Mouse (Mus musculus) ZHBTc4 (cell line): Measurements from ENCODE around the gene Tmod1.
A peak's percentile ranks its signal among the peaks of the same experiment; 100 is the strongest.

Source experiments
- DNase-seq: peaks from one replicate; pipeline ENCODE4 v3.0.0-alpha.2; 2011; ENCODE audit warnings: low read depth, low spot score

Tmod1 gene

DNA sequence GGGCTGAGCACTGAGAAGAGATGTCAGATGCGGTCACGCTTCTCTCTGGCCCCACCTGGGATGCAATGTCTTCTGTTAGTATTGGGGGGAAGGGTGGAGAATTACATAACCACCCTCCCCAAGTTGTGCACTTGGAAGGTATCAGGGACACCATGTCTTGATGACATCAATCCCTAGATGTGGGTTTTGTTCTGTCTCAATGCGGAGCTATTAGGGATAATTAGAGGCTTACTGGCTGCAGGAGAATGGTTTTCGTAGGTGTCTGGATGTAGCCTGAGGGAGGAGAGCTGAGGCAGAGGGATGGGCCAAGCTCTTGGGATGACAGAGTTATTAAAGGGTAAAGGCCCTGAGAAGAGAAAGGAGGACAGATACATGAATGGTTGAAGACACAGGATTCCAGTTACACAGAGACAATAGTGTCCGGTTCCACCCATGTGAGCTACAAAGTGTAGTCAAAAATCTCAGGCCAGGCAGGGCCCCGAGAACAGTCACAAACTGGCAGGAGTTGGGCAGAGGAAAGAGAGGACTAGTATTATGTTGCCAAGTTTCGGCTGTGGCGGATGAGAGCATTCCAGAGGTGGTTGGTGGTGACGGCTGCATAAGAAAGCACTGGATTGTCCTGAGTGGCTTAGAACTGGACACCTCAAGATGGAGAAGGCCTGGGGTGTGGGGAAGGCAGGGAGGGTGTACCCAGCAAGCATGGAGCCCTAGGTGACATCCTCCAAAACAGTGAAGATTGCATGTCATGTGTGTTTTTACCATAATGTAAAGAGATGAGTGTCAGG is 14.8 kb downstream of the Tmod1 start:
- no peak for DNase-seq

GRCm38 (mm10) chr4:46056163-46056562 is 17.4 kb downstream of the Tmod1 start:
- no peak for DNase-seq

GRCm38 (mm10) chr4:46061259-46061962 is 22.7 kb downstream of the Tmod1 start:
- DNase-seq: no peak

DNA sequence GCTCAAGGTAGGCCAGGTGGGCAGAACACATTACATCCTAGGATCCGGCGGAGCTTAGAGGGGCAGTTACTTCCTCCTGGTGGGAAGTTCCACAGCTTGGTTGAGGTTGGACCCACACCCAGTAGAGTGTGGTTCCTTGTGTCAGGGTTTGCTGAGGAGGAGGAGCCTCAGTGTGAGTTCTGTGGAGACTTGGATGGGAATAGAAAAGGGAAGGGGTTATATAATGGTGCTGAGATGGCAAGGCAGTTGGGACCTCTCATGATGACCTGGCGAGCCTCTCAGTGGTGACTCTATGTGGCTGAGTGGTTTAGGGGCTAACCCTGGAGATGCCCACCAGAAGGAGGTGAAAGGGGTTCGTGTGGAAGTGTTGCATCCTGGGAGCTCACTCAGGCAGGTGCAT is 25.1 kb downstream of the Tmod1 start:
- no peak for DNase-seq

DNA sequence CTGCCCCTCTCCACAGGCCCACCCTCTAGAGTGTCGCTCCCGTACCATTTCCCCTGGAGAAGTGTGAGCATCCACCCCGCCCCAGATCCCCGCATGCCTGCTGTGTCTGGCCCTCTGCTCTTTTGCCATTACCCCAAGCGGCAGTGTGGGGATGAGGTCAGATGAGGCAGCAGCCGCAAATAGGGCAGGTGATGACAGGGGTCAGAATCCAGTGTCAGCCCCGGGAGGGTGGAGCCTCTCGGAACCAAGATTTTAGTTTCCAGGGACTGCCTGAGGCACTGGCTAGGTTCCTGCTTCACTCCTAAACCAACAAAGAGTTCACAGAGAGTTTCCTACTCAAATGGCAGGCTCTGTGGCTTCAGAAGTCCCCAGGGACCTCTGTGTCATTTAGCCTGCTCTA is 25.5 kb downstream of the Tmod1 start:
- DNase-seq: no peak

GRCm38 (mm10) chr4:46064961-46065360 is 26.2 kb downstream of the Tmod1 start:
- no peak for DNase-seq

DNA sequence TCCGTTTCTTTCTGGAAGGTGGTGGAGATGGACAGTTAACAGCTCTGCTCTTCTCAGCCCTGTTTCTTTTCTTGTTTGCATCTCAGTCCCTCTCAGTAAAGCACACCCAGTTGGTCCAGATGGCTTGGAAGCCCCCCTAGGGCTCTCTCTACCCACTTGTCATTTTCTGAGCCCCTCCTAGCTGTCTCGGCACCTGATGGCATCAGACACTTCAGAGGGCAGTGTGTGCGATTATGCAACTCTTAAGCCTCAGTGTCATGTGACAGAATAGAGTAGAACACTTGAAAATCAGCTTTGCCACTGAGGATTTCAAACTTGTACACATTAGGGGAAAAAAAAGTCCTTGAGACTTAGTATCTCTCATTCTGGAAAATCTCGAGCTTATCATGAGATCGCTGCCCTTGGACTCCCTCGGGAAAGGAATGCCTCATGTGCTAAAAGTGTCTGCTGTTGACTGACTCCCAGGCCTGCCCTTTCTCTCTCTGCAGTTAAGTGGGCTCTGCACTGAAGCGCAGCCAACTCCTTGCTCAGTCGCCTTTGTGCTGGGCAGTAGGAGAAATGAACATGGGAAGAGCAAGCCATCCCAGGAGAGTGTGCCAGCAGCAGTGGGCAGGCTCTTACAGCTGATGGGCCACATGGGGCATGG is 27.1 kb downstream of the Tmod1 start:
- no peak for DNase-seq

DNA sequence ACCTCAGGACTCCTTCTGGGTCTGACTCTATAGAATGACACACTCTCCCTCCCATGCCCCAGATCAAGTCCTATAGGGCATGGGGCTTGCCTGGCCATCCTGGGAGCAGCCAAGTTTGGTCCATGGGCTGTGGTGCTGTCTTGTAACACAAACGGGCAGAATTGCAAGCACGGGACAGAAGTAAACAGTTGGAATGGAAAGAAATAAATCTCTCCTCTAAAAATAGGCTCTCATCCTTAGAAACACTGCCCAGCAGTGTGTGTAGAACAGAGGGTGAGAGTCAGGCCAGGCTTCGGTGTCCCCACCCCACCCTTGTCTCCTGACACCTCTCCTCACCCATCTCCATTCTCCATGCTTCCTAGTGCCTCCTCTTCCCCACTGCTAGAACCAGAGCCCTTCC is 29.3 kb downstream of the Tmod1 start:
- DNase-seq: no peak

GRCm38 (mm10) chr4:46068573-46068972 is 29.8 kb downstream of the Tmod1 start:
- DNase-seq: no peak

- DNase-seq: no peak
Measured at GRCm38 (mm10) chr4:46069851-46070482, 31.2 kb downstream of the Tmod1 start.

DNA sequence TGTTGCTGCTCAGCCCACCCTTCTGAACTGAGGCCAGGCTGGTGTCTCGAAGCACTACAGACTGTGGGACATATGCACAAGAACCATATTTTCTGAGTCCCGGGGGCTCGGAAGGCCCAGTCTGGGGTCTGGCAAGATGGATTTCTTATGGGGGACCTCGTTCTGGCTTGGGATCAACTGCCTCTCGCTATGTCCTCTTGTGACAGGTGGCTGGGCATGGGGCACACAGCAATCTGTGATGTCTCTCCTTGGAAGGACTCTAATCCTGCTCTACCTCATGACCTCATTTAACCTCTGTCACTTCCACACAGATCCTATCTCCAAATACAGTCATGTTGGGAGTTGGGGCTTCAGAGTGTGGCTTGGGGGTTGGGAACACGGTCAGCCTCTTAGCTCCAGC is 33.9 kb downstream of the Tmod1 start:
- no peak for DNase-seq

- DNase-seq: no peak
Measured at GRCm38 (mm10) chr4:46073736-46074135, 35.0 kb downstream of the Tmod1 start.

DNA sequence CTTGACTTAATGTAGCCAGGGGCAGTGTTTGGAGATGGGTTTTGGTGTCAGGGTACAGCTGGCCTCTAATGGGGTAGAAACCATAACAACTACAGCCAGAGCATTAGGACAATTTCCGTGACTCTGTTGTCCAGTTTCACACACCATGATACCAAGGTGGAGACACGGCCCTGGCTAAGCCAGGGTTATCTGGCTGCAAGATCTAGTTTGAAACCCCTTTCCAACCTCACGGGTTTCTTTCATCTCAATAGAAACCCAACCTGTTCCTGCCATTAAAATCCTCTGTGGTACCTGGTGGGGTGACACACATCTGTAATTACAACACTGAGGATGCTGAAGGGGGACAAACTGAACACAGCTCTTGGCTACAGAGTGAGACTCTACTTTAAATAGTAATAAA is 36.9 kb downstream of the Tmod1 start:
- DNase-seq: no peak

DNA sequence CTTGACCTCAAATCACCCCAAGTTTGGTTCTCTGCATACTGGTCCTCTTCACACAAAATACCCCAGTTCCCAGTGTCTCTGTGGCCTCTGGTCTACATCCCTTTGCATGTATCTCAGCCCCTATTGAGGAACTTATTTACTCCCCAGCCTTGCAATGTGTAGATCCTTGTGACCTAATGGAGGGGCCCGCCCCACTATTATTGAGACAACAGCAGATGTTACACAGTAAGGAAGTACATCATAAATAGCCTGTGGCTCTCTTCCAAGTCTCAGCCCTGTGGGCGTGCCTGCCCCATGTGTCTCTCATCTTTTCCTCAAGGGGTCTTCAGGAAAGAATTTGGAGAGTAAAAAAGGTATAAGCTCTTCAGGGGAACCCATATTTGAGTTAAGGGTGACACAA is 38.2 kb downstream of the Tmod1 start:
- DNase-seq: no peak

DNA sequence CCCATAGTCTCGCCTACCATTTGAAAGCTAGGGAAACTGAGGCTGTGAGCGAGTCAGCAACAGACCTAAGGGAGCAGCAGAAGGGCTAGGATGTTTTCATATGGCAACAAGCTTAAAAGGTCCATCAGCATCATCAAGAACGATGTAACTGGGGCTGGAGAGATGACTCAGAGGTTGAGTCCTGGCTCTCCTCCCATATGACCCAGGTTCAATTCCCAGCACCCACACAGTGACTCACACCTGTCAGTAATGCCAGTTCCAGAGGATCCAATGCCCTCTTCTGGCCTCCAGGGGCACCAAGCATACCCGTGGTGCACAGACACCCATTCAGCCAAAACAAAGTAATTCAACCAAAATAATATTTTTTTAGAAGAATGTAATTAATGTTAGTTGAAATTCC is 41.5 kb downstream of the Tmod1 start:
- DNase-seq: no peak

GRCm38 (mm10) chr4:46082555-46082954 is 43.8 kb downstream of the Tmod1 start:
- DNase-seq: no peak

DNA sequence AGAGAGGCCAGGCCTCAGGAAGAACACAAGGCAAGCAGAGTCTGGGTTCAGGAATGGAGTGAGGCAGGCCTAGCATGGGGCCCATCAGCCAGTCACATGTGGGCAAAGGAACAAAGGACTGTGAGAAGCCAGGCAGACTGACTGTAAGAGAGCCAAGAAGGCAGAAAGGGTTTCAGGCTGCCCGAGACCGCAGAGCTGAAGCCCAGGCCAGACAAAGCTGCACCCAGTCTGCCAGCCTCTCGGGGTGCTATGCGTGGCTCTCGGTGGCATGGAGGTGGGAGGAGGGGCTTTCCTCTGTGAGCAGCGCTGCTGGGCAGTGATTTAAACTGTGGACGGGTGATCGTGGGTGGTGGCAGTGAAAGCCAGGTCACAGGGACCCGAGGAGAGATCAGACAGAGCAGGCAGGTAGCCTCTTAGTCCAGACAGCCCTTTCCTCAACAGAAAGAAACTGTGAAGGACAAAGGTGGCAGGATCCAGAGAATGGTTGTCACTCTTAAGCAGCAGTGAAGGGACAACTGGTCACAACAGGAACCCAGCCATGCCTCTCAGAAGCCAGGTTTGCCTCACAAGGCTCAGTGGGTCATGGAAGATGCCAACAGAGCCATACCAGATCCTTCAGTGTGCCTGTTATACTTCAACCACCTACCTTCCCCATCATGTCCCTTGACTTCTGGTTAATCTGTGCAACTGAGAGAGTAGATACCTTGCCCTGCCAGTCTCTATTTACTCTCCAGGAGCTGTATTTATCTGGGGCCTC is 45.9 kb downstream of the Tmod1 start:
- DNase-seq: no peak

GRCm38 (mm10) chr4:46085223-46085811 is 46.6 kb downstream of the Tmod1 start:
- DNase-seq: no peak

- peak; percentile 48 for DNase-seq
Measured at GRCm38 (mm10) chr4:46086718-46087426, 48.1 kb downstream of the Tmod1 start.

DNA sequence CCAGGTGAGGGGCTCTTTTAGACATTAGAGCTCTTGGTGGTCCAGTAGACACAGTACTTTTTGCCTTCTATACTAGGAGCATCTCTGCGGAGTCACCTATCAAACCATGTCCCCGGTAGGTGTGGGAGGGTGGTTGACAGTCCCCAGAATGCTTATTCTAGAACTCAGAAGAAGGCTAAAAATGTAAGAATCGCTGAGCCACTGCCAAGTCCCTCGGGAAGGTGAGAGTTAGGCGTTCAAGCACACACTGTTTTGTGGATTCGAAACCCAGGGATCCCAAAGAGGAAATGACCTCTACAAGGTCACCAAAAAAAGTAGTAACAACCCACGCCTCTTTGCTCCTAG is 48.7 kb downstream of the Tmod1 start:
- DNase-seq: peak; percentile 9

GRCm38 (mm10) chr4:46087852-46088251 is 49.1 kb downstream of the Tmod1 start:
- DNase-seq: no peak
